Mouse (Mus musculus) testis, adult 2 months (tissue): ENCODE data around the gene H2-Q7. TPM values are rescaled to one million over a fixed set of nuclear protein-coding genes. Genes with fewer than 3 reads are reported as not detected.
A peak's percentile ranks its signal among the peaks of the same experiment; 100 is the strongest.
"Not testable (repeated sequence)": the region's sequence is repeated elsewhere in the genome, so short reads cannot be mapped to it uniquely, and the experiment has no call there.

Source experiments
- H3K27ac ChIP-seq: fragments of 200-500 bp; 2 replicates; pipeline ENCODE4 v1.5.1; 2012; ENCODE audit warnings: low read depth, low read length; ENCODE audit not compliant: control insufficient read depth, insufficient read depth
- H3K27me3 ChIP-seq: fragments of 200-500 bp; 2 replicates; pipeline ENCODE4 v1.6.1; 2012; ENCODE audit warnings: mild to moderate bottlenecking, low read length, moderate library complexity; ENCODE audit not compliant: control insufficient read depth, insufficient read depth
- H3K36me3 ChIP-seq: fragments of 200-500 bp; 2 replicates; pipeline ENCODE4 v1.6.1; 2012; ENCODE audit warnings: mild to moderate bottlenecking, low read length; ENCODE audit not compliant: control insufficient read depth, insufficient read depth
- H3K4me1 ChIP-seq: fragments of 200-500 bp; 2 replicates; pipeline ENCODE4 v1.6.1; 2012; ENCODE audit warnings: low read length; ENCODE audit not compliant: control insufficient read depth, insufficient read depth
- H3K4me3 ChIP-seq: fragments of 200-500 bp; 2 replicates; pipeline ENCODE4 v1.5.1; 2012; ENCODE audit warnings: low read depth, mild to moderate bottlenecking, low read length, moderate library complexity, mixed read lengths; ENCODE audit not compliant: control insufficient read depth
- CTCF ChIP-seq: fragments of 200-500 bp; IDR thresholded peaks from 2 replicates; pipeline ENCODE4 v1.5.1; 2012; ENCODE audit warnings: low read depth, mild to moderate bottlenecking, inconsistent platforms, low read length, moderate library complexity; ENCODE audit not compliant: control insufficient read depth, insufficient read depth, insufficient replicate concordance
- polyA plus RNA-seq: library from polyadenylated mRNA; depleted of rRNA; stranded (reverse); fragments of >200 nt; gene quantifications from 2 replicates; pipeline ENCODE4 v1.2.3, GENCODE M21; 2012

The H2-Q7 gene
- polyA plus RNA-seq, 1 experiment: 4.9 TPM

GRCm38 (mm10) chr17:35420206-35420810 lies 18.6 kb upstream of the H2-Q7 start:
- H3K27me3 ChIP-seq, H3K36me3 ChIP-seq, H3K4me1 ChIP-seq, H3K27ac ChIP-seq, H3K4me3 ChIP-seq: not testable (repeated sequence)
- TF ChIP-seq CTCF: peak; percentile 68; the same call in 1 of the 2 replicates

GRCm38 (mm10) chr17:35421331-35421730 lies 17.6 kb upstream of the H2-Q7 start:
- H3K4me3 ChIP-seq, H3K36me3 ChIP-seq, H3K4me1 ChIP-seq, H3K27ac ChIP-seq, H3K27me3 ChIP-seq: not testable (repeated sequence)

GRCm38 (mm10) chr17:35422360-35422759 lies 16.6 kb upstream of the H2-Q7 start:
- H3K36me3 ChIP-seq, H3K4me3 ChIP-seq, H3K27me3 ChIP-seq, H3K27ac ChIP-seq, H3K4me1 ChIP-seq: not testable (repeated sequence)

- not testable (repeated sequence) for H3K27me3 ChIP-seq, H3K4me3 ChIP-seq, H3K36me3 ChIP-seq, H3K4me1 ChIP-seq, H3K27ac ChIP-seq
These were observed 15.7 kb upstream of the H2-Q7 start for GRCm38 (mm10) chr17:35423131-35423810.

GRCm38 (mm10) chr17:35424106-35424505 lies 14.8 kb upstream of the H2-Q7 start:
- H3K27ac ChIP-seq, H3K36me3 ChIP-seq, H3K27me3 ChIP-seq, H3K4me3 ChIP-seq, H3K4me1 ChIP-seq: not testable (repeated sequence)

GRCm38 (mm10) chr17:35424624-35425416 lies 14.1 kb upstream of the H2-Q7 start, which contains the start of gene H2-Q6:
TSS of gene H2-Q6 (plus strand) at chr17:35424850.
- not testable (repeated sequence) for H3K36me3 ChIP-seq, H3K27me3 ChIP-seq, H3K27ac ChIP-seq

GRCm38 (mm10) chr17:35425474-35425873 lies 13.5 kb upstream of the H2-Q7 start:
- not testable (repeated sequence) for H3K27ac ChIP-seq, H3K4me1 ChIP-seq, H3K27me3 ChIP-seq, H3K36me3 ChIP-seq
- H3K4me3 ChIP-seq: peak overlapping the region; percentile 32

More at GRCm38 (mm10) chr17:35424624-35425416, 14.1 kb upstream of the H2-Q7 start, which contains the start of gene H2-Q6:
- H3K4me3 ChIP-seq: peak within 1 kb of the TSS; percentile 68
- H3K4me1 ChIP-seq: not testable (repeated sequence)

- not testable (repeated sequence) for H3K4me1 ChIP-seq, H3K36me3 ChIP-seq, H3K27ac ChIP-seq, H3K4me3 ChIP-seq, H3K27me3 ChIP-seq
These were observed 10.1 kb upstream of the H2-Q7 start for GRCm38 (mm10) chr17:35428883-35429282.

GRCm38 (mm10) chr17:35430671-35431070 lies 8.3 kb upstream of the H2-Q7 start:
- H3K4me3 ChIP-seq, H3K4me1 ChIP-seq, H3K27me3 ChIP-seq, H3K36me3 ChIP-seq, H3K27ac ChIP-seq: not testable (repeated sequence)

- H3K4me3 ChIP-seq, H3K4me1 ChIP-seq, H3K36me3 ChIP-seq, H3K27ac ChIP-seq, H3K27me3 ChIP-seq: not testable (repeated sequence)
These were observed 6.8 kb upstream of the H2-Q7 start for GRCm38 (mm10) chr17:35432167-35432566.
